Mouse (Mus musculus) intestine, embryonic 14.5 days (tissue): ENCODE data around the gene Rab14. TPM values are rescaled to one million over a fixed set of nuclear protein-coding genes. Genes with fewer than 3 reads are reported as not detected.
A peak's percentile ranks its signal among the peaks of the same experiment; 100 is the strongest.

Experiments
- ATAC-seq: fragments of 200-750 bp; cut with Nextera tagmentation; replicated peaks from 2 replicates; pipeline ENCODE4 v1.8.0; 2017; ENCODE audit warnings: low read depth, moderate number of reproducible peaks, moderate TSS enrichment, moderate library complexity; ENCODE audit not compliant: low FRiP score, low TSS enrichment
- DNase-seq: peaks from one replicate; pipeline ENCODE4 v3.0.0-alpha.2; 2018; ENCODE audit warnings: low spot score
- H3K27ac ChIP-seq: fragments of 300-500 bp; sonication (generic); 2 replicates; pipeline ENCODE4 v1.5.1; 2014; ENCODE audit warnings: low read depth, mild to moderate bottlenecking, control low read depth
- H3K27me3 ChIP-seq: fragments of 300-500 bp; sonication (generic); replicated peaks from 2 replicates; pipeline ENCODE4 v1.6.1; 2014; ENCODE audit warnings: low read length, control low read depth; ENCODE audit not compliant: control insufficient read depth, insufficient read depth
- H3K36me3 ChIP-seq: fragments of 300-500 bp; sonication (generic); 2 replicates; pipeline ENCODE4 v1.6.1; 2014; ENCODE audit warnings: low read length, control low read depth; ENCODE audit not compliant: control insufficient read depth, insufficient read depth
- H3K4me1 ChIP-seq: fragments of 300-500 bp; sonication (generic); replicated peaks from 2 replicates; pipeline ENCODE4 v1.6.1; 2014; ENCODE audit warnings: low read length, control low read depth, mixed read lengths; ENCODE audit not compliant: control insufficient read depth, insufficient read depth
- H3K4me2 ChIP-seq: fragments of 300-500 bp; sonication (generic); 2 replicates; pipeline ENCODE4 v1.6.1; 2014; ENCODE audit warnings: low read length
- H3K4me3 ChIP-seq: fragments of 300-500 bp; sonication (generic); 2 replicates; pipeline ENCODE4 v1.5.1; 2014; ENCODE audit warnings: low read depth, low read length, control low read depth, mixed read lengths
- H3K9ac ChIP-seq: fragments of 300-500 bp; sonication (generic); 2 replicates; pipeline ENCODE4 v1.6.1; 2014; ENCODE audit warnings: mild to moderate bottlenecking, low read length
- H3K9me3 ChIP-seq: fragments of 300-500 bp; sonication (generic); 2 replicates; pipeline ENCODE4 v1.6.1; 2016; ENCODE audit warnings: low read length, control low read depth; ENCODE audit not compliant: control insufficient read depth
- WGBS: fragments of 180-500 bp; shearing (Covaris S2); extraction: QIAGEN DNeasy Blood & Tissue Kit; methylation state at CpG from one replicate; pipeline ENCODE4 v1.1.7; 2014; 5-methylcytosine and 5-hydroxymethylcytosine counted together
- polyA plus RNA-seq: library from polyadenylated mRNA; unstranded; fragments of >200 nt; fragmentation: Nextera tagmentation; extraction: Ambion mirVana; gene quantifications from 2 replicates; pipeline ENCODE4 v1.2.1, GENCODE M21; 2014

Rab14 gene
- polyA plus RNA-seq, 1 experiment from 2014 or later, result 258 TPM

DNA sequence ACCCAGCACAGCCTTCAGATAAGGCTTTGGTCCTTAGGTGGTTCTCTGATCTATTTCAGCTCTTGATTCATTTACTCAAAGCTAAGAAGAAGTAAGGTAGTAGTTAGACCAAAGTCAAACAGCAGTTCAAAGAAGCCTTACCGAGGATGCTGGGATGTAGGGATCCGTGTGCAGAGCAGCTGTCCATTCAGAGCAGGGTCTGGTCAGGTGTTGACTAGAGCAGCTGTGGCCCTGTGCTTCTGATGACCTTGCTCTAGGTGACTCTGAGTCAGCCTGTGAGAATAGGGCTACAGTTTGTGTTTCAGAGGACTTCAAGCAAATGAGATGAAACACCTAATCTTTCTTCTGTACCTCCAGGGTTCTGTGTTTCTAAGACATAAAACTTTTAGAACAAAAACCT, 31.5 kb downstream of the Rab14 start:
- peak; percentile 23 for DNase-seq
- no peaks in the 10 kb centered on the region for H3K9me3 ChIP-seq
- H3K4me3 ChIP-seq, result no peak overlapping the region
- WGBS, result 85% methylated on average over 2 of the region's 2 CpGs
- H3K27ac ChIP-seq, result no peak overlapping the region
- H3K9ac ChIP-seq, result no peak overlapping the region
- H3K4me1 ChIP-seq, result no peaks in the 10 kb centered on the region
- H3K4me2 ChIP-seq, result no peak overlapping the region
- no peaks in the 10 kb centered on the region for H3K27me3 ChIP-seq
- no peak for ATAC-seq
- H3K36me3 ChIP-seq, result peaks cover 84% of the 10 kb centered on the region

DNA sequence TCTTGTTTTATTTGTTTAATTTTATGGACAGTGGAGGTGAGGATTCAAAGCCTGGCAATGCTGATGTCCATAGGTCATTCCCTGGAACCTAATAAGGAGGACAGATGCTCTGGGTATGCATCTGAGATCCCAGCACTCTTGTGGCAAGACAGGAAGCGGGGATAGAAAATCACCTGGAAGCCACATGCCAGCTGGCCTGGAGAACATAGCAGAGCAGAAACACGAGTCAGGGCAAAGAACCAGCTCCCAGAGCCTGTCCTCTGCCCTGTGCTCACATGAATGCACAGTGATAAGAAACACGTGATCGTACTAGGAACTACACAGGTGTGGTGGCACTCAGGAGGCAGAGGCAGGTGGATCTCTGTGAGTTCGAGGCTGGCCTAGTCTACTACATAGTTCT, 34.1 kb downstream of the Rab14 start:
- no peaks in the 10 kb centered on the region for H3K4me1 ChIP-seq
- 95% methylated on average over 5 of the region's 5 CpGs for WGBS
- H3K36me3 ChIP-seq, result peaks cover 88% of the 10 kb centered on the region
- no peak for ATAC-seq
- no peak overlapping the region for H3K4me3 ChIP-seq
- H3K9me3 ChIP-seq, result no peaks in the 10 kb centered on the region
- H3K27ac ChIP-seq, result no peak overlapping the region
- no peaks in the 10 kb centered on the region for H3K27me3 ChIP-seq
- 0 out of 2 replicates have a peak overlapping the region, but pooled peaks have one; percentile 22 for H3K9ac ChIP-seq
- peak; percentile 25 for DNase-seq
- H3K4me2 ChIP-seq, result no peak overlapping the region

DNA sequence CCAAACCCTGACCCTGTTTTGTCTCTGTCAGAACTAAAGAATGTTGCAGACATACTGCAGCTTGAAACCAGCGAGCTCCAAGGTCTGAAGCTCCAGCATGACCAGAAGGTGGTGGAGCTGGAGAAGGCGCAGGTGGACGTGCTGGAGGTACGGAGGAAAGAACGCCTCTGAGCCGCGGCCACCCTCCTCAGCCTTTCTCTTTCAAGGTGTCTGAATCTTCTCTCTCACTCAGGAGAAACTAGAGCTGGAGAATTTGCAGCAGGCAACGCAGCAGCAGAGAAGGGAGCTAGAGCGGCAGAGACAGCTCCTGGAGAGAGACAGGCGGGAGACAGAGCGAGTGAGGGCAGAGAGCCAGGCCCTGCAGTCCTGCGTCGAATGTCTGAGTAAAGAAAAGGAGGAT, 35.5 kb downstream of the Rab14 start:
- DNase-seq, result peak; percentile 29
- Histone ChIP-seq H3K27ac (no peak overlapping the region), H3K4me3 (no peak overlapping the region), H3K9me3 (no peaks in the 10 kb centered on the region), H3K4me1 (no peaks in the 10 kb centered on the region), H3K36me3 (peaks cover 80% of the 10 kb centered on the region), H3K4me2 (no peak overlapping the region), H3K9ac (no peak overlapping the region), H3K27me3 (no peaks in the 10 kb centered on the region)
- ATAC-seq, result no peak
- WGBS, result 94% methylated on average over 13 of the region's 13 CpGs

DNA sequence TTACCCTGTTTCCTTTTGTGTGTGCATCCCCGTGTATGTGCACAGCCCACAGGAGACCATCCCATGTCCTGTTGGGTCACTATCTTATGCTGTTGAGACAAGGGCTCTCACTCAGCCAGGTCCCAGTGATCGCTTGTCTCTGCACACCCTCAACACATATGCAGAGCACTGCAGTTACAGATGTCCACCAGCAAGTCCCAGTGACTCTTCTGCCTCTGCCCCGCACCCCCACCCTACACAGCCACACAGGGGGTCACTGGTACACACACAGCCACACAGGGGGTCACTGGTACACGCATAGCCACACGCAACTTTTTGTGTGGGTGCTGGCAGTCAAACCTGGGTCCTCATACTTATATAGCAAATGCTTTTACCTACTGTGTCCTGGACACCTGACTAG, 37.5 kb downstream of the Rab14 start:
- peaks cover 80% of the 10 kb centered on the region for H3K36me3 ChIP-seq

DNA sequence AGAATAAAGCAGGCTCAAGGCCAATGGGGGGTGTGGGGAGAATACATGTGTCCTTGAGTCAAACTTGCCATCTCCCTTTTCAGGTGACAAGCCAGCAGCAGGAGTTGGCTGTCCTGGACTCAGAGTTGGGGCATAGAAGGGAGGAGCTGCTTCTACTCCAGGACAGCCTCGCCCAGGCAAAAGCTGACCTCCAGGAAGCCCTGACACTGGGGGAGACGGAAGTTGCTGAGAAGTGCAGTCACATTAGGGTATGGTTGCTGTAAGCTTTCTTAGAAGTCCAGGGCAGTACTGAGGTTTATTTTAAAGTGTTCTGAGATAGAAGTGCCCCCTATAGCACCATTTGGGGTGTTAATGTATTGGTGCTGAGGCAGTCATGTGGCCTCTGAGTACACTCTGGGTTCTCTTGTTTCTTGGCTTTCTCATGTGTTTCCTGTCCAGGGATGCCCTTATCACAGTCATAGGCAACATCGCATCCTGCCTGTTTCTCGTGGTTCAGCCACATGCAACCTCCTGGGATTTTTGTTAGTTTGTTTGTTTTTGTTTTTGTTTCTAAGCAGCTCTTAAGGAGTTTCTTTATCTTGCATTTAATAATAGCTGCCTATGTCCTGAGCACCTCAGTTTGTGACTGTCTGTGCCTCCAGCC, 39.0 kb downstream of the Rab14 start:
- DNase-seq, result peak; percentile 6
- ATAC-seq, result no peak

More for the DNA sequence above, 37.5 kb downstream of the Rab14 start:
- Histone ChIP-seq H3K9ac (no peak overlapping the region), H3K4me2 (no peak overlapping the region), H3K4me3 (no peak overlapping the region), H3K27me3 (no peaks in the 10 kb centered on the region), H3K4me1 (no peaks in the 10 kb centered on the region), H3K27ac (no peak overlapping the region), H3K9me3 (no peaks in the 10 kb centered on the region)
- ATAC-seq, result no peak
- peak; percentile 34 for DNase-seq
- 93% methylated on average over 5 of the region's 5 CpGs for WGBS

DNA sequence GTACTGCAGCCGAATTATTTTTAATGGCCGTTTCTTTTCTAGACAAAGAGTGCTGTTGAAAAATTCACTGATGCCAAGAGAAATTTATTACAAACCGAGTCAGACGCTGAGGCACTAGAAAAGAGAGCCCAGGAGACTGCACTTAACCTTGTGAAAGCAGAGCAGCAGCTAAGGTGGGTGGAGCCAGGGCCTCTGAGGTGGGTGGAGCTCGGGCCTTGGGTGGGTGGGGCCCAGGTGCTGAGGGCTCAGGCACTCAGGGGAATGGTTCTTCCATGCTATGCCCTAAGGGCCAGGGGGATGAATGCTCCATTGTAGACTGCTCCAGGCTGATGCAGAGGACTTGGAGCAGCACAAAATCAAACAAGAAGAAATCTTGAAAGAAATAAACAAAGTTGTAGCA, 40.7 kb downstream of the Rab14 start:
- no peaks in the 10 kb centered on the region for H3K9me3 ChIP-seq
- no peak overlapping the region for H3K27ac ChIP-seq
- DNase-seq, result peak; percentile 50
- no peak overlapping the region for H3K9ac ChIP-seq
- ATAC-seq, result no peak; the same call in 1 of the 2 replicates
- H3K36me3 ChIP-seq, result peaks cover 80% of the 10 kb centered on the region
- no peak overlapping the region for H3K4me2 ChIP-seq
- no peak overlapping the region for H3K4me3 ChIP-seq
- no peaks in the 10 kb centered on the region for H3K27me3 ChIP-seq
- H3K4me1 ChIP-seq, result no peaks in the 10 kb centered on the region
- WGBS, result 47% methylated on average over 5 of the region's 5 CpGs

More for the DNA sequence above, 39.0 kb downstream of the Rab14 start:
- H3K4me3 ChIP-seq, result no peak overlapping the region
- H3K27ac ChIP-seq, result no peak overlapping the region
- no peaks in the 10 kb centered on the region for H3K9me3 ChIP-seq
- no peaks in the 10 kb centered on the region for H3K4me1 ChIP-seq
- H3K36me3 ChIP-seq, result peaks cover 80% of the 10 kb centered on the region
- no peak overlapping the region for H3K4me2 ChIP-seq
- H3K27me3 ChIP-seq, result no peaks in the 10 kb centered on the region
- no peak overlapping the region for H3K9ac ChIP-seq
- 92% methylated on average over 4 of the region's 4 CpGs for WGBS

DNA sequence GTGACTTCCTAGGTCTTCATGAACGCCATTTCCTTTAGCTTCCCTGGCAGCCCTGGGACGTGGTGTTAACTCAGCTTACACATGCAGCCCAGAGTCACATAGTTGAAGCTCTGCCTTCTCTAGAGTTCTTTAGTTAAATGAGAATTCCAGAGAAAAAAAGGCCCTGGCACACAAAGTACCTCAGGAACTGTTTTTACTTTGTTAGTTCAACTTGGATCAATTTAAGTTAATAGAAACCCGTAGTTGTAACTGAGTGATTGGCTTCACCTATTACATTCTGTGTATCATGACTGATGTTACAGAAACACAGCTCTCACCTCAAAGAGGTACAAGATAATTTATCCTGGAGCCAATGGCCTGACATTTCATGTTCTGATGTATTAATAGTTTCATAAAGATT, 42.6 kb downstream of the Rab14 start:
- no peak overlapping the region for H3K27ac ChIP-seq
- no peaks in the 10 kb centered on the region for H3K27me3 ChIP-seq
- DNase-seq, result no peak
- no peak for ATAC-seq
- no peaks in the 10 kb centered on the region for H3K9me3 ChIP-seq
- H3K4me1 ChIP-seq, result no peaks in the 10 kb centered on the region
- H3K4me3 ChIP-seq, result no peak overlapping the region
- no peak overlapping the region for H3K4me2 ChIP-seq
- H3K9ac ChIP-seq, result no peak overlapping the region
- H3K36me3 ChIP-seq, result peaks cover 88% of the 10 kb centered on the region
- WGBS, result 83% methylated on average over 3 of the region's 3 CpGs

DNA sequence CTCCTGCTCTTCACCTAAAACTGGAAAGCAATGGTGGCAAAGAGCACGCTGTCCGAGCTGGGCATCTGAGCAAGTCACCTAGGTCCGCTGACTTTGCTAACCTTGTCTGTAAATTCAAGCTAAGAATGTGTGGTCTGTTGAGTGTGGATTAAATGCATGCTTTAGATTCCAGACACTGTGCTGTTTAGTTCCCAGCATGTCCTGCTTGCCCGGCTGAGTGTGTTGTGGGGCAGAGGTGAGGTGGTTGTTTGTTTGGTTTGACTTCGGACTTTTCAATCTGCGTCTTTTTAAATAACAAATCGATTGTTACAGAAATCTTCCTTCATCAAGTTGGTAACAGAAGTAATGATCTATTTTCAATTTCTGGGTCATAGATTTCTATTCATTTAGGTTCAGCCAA, 43.1 kb downstream of the Rab14 start:
- Histone ChIP-seq H3K4me2 (no peak overlapping the region), H3K9ac (no peak overlapping the region), H3K4me1 (no peaks in the 10 kb centered on the region), H3K27ac (no peak overlapping the region), H3K36me3 (peaks cover 88% of the 10 kb centered on the region), H3K4me3 (no peak overlapping the region), H3K9me3 (no peaks in the 10 kb centered on the region), H3K27me3 (no peaks in the 10 kb centered on the region)
- WGBS, result 81% methylated on average over 7 of the region's 7 CpGs
- ATAC-seq (no peak), DNase-seq (no peak)

DNA sequence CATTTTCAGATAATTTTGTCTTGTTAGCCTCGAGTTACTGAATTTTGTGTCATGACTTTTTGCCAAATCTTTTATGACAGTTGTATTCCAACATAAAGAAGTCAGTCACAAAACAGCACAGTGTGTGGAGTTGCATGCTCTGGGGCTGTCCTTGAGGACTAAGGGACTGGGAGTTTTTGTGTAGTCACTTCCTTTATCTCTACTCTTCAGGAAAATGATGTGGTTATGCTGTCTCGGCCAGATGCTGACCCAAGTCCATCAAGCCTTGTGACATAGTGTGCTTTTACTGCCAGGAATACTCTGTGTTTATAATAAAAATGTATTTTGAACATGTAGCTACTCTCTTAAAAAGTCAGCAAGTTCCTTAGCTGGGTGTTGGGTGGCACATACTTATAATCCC, 43.9 kb downstream of the Rab14 start:
- Histone ChIP-seq H3K4me2 (no peak overlapping the region), H3K4me1 (no peaks in the 10 kb centered on the region), H3K36me3 (peaks cover 87% of the 10 kb centered on the region), H3K9ac (no peak overlapping the region), H3K27me3 (no peaks in the 10 kb centered on the region), H3K4me3 (no peak overlapping the region), H3K9me3 (no peaks in the 10 kb centered on the region), H3K27ac (no peak overlapping the region)
- DNase-seq (no peak), ATAC-seq (no peak)
- 79% methylated on average over 2 of the region's 2 CpGs for WGBS
